Mouse (Mus musculus): ENCODE measurements around the gene Snrnp35.
A peak's percentile ranks its signal among the peaks of the same experiment; 100 is the strongest.
"Not testable (repeated sequence)": the region's sequence is repeated elsewhere in the genome, so short reads cannot be mapped to it uniquely, and the experiment has no call there.

Snrnp35 gene

DNA sequence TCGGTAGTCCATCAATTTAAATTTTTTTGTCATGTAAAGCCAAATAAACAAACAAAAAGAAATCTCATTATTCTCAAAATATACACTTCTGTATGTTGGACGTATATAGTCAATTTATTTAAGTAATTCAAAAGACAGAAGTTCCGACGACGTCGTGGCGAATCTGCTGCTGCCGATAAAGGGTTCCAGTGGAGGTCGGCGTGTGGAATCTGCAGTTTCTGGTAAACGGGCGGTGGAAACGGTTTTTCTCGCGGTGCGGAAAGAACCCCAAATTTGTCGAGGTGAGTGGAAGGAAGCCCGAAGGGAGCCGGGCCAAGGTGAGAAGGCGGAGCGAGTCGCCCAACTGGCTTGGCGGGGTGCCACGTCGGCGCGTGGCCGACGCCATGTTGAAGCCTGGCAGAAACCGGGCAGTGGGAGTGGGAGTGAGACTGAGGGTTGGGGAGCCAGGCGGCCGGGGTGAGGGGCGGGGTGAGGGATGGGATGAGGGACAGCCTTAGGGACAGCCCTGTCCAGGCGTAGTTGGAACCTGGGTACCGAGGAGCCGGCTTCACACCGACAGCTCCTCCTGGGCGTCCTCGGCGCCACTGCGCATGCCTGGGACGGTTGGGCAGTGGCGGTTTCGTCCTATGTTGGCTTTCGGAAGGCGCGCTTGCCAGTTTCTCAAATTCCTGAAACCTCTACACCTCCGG is at the start of gene Snrnp35:
TSS of gene Snrnp35 (plus strand) at position 169 of the 689 bp plus-strand sequence.
- DNase-seq (ENCODE audit: extremely low read depth, low read depth, low spot score), result peak; percentile 45

DNA sequence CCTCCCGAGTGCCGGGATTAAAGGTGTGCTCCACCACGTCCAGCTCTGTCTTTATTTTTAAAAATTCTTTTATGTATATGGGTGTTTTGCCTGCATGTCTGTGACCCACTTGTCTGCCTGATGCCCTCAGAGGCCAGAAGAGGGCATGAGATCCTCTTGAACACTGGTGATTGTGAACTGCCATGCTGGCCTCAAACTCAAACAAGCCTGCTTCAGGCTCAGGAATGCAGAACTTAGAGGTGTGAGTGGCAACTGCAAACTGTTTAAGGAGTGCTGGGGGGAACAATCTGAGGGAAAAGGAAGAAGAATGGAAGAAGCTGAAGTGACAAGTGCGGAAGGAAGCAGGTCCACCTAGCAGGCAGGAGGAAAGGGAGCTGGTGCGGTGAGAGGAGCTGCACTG is 44.7 kb upstream of the Snrnp35 start:
- no peak for DNase-seq (ENCODE audit: extremely low read depth, low read depth, low spot score)

DNA sequence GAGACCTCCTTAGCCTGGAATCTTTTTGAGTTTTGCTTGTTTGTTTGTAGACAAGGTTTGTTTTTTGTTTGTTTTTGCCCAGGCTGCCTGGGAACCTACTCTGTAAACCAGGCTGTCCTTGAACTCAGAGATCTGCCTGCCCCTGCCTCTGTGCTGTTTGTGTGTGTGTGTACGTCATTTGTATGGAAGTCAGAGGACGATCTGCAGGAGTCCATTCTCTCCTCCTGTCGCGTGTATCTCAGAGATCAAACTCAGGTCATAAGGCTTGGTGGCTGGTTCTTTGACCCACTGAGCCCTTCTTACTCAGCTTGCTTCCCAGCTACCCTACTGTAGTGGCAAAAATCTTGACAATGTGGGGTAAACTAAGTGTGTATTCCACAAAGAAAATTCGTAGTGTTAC is 44.2 kb upstream of the Snrnp35 start:
- DNase-seq (ENCODE audit: extremely low read depth, low read depth, low spot score), result no peak

DNA sequence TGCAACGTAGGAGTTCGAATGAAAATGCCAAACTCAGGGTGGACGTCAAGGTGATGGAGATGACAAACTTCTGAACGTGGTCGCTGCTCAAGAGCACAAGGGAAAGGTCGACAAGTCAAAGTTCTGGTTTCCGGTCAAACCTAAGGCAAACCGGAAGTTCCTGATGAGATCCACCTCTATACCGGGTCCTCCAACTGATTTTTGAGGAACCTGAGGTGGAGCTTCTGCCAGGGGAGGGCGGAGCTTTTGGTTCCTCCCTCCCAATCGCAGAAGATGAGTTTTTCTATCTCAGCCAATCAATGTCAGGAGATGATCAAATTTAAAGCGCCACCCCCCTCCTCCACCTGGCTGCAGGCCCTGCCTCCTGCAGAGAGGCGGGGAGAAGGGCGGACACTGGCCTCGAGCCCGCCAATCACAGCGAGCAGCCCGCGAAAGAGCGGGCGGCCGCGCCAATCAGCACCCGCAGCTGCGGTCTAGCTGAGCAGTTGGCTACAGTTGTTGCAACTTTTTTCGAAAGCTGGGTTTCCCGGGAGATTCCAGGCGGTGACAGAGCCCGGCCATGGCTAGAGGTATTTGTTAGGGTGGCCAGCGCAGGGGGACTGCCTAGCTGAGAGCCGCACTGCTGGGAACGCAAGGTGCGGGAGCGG is 43.4 kb upstream of the Snrnp35 start, which contains the start of gene Kmt5a:
TSS of gene Kmt5a (plus strand) at position 484 of the 647 bp plus-strand sequence.
- peak; percentile 88 for DNase-seq (ENCODE audit: extremely low read depth, low read depth, low spot score)

DNA sequence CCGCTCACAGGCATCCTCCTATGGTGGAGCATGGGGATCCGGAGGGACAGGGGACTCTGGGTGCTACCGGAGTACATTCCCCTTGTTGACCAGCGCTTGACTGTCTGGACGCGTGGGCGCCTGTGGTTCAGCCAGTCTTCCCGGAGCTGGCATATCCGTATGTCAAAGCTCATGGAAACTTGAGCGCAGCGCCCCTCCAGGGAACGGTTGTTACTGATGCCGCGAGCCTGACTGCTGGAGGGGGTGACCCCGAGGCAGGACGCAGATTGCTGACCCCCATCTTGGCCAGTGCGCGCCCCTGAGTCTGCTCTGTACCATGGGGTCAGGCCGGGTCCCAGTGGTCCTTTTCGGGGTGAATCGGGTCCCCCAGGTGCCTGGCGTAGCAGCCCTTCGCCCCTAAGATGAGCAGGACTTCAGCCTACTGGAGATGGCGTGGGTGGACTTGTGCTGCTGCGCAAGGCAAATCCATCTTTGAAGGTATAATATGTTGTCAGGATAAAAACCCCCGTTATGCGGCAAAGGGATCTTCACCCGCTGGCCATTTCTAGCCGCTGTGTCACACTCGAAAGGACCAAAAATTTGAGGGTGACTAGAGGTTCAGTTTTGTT is 42.7 kb upstream of the Snrnp35 start:
- no peak for DNase-seq (ENCODE audit: extremely low read depth, low read depth, low spot score)

DNA sequence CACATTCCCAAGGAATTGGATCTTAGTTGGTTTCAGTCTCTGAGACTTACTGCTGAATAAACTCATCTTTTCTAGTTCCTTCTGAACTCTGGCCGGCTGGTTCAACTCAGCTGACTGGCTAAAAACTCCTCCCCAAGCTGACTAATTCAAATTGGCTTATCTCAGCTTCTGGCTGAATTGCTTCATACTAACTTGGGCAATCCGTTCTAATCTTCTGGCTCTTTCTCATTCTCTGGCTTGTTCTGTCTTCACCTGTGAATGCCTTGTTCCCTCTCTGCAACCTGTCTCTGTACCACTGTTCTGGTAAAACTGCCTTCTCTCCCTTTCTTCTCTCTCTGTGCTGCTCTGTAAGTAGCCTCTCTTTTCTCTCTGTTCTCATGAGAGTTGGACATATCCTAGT is 40.3 kb upstream of the Snrnp35 start:
- no peak for DNase-seq (ENCODE audit: extremely low read depth, low read depth, low spot score)

DNA sequence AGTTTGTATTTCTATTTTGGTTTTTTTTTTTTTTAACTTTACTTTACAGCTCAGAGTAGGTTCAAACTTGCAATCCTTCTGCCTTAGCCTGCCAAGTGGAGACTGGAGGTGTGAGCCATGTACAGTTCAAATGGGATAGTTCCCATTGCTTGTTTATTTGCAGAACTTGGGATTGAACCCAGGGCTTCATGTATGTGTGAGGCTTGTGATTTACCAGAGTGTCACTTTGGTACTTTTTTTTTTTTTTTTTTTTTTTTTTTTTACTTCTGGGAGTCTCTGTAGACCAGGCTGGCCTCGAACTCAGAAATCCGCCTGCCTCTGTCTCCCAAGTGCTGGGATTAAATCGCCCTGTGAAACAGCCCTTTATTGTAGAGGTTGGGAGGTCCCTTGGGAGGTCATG is 38.7 kb upstream of the Snrnp35 start:
- no peak for DNase-seq (ENCODE audit: extremely low read depth, low read depth, low spot score)

DNA sequence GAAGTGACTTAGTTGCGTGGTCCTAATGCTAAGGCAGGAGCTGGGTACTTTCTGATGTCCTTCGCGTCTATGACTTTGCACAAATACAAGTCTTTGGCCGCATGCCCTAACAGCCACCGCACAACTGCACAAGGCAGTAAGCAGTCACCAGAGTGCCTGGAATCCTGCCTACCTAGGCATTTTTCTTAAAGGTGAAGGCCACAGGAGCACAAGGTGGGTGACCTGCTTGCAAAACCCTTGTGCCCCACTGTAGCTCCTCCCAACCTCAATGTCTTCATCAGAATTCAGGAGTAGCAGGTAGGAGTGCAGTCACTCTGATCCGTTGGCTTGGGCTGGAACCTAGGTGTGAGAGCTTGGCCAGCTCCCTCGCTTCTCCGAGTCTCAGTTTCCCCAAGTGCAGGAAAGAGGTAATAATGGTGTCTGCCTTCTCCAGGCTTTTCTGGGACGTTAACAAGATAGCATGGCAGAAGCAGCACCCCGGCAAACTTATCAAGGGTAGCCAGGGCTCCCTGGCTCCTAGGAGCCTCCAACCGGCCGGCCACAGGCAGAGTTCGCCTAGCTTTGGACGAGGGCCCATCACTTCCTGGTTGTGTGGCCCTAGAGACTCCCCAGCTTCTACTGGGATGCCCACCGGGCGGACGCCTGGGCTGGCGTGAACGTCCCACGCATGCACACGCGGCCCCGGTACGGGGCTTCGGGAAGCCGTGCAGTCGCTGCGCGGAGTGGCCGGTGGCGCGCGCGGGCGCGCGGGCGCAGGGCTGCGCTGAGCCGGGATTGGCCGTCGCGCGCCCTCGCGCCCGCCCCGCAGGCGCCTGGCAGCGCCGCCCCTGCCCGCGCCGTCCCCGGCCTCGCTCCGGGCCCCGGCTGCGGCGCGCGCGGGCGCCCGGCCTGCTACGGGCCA is 38.0 kb upstream of the Snrnp35 start:
- DNase-seq (ENCODE audit: extremely low read depth, low read depth, low spot score), result no peak

DNA sequence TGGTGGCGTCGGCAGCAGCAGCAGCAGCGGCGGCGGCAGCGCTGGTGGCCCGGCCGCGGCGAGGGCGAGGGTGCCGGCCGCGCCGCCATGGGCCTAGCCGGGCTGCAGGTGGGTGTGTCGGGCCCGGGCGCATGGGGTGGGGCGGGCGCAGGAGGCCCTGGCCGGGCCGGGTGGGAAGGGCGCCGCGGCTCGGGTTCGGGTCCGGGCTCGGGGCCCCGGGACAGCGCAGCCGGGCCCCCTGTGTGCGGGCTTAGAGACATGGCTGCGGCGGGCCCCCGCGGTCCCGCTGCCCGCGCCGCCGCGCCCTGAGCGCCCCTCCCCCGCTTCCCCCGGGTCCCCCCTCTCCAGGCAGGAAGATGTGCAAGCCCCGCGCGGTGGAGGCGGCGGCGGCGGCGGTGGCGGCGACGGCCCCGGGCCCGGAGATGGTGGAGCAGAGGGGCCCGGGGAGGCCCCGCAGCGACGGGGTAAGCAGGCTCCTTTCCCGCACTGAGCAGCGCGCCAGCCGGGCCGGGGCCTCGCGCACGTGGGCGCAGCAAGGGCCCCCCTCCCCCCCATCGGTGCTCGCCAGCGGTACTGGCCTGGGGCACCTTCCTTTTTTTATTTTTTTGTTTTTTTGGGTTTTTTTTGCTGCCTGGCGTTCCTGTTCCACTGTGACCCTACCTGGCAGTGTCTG is 37.2 kb upstream of the Snrnp35 start:
- no peak for DNase-seq (ENCODE audit: extremely low read depth, low read depth, low spot score)

DNA sequence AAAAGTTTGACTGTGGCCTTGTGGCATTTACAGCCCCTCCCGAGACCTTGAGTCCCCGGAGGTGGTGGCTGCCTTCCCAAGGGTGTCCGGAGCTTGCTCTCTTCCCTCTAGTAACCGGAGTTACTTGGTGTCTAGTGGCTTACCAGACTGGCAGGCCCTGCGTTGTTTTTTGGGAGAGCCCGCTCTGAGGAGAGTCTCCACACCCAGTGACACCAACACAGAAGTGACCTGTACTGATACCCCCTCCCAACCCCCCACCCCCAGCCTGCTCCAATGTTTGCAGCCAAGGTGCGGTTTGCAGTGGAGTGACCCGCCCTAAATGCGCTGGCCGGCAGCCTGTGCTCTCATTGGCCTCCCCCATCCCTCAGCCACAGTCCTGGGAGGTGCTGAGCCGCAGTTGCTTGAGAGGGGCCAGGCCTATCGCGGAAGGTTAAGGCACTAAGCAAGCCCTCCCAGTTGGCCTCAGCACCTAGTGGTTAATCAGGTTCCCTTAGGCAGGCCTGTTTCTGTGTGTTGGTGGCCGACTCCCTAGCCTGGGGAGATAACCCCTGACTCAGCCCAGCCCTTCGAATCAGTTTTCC is 36.5 kb upstream of the Snrnp35 start:
- no peak for DNase-seq (ENCODE audit: extremely low read depth, low read depth, low spot score)

DNA sequence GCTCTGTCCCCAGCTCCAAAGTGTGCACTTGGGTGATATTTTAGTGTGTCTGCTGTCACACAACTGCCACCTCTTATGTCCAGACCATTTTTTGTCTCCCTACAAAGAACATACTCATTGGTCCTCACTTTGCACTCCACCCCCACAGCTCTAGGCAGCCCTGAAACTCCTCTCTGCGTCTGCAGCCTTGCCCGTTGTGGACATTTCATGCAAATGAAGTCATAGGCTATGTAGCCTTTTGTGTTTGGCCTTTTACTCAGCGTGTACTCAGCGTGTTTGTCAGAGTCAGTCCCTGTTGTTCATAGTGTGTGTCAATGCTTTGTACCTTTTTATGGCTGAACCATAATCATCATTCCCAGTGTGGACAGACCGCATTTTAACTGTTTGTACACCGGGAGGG is 33.4 kb upstream of the Snrnp35 start:
- no peak for DNase-seq (ENCODE audit: extremely low read depth, low read depth, low spot score)

DNA sequence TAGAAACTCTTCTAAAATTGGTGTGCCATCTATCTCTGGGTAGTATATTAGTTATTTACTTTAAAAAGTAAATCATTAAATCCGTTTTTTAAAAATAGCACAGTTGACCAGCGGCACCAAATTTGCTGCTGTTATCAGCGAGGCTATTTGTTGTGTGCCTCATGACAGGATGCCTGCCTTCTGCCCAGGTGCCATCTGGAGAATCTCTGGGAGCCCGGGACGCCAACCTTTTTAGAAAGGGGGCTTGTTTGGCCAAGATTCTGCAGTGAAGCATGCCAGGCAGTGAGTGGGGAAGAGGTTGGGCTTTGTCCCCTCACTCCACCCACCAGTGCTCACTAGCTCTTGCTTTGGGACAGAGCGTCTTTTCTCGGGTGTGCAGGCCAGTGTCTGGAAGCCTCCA is 32.9 kb upstream of the Snrnp35 start:
- DNase-seq (ENCODE audit: extremely low read depth, low read depth, low spot score), result no peak

DNA sequence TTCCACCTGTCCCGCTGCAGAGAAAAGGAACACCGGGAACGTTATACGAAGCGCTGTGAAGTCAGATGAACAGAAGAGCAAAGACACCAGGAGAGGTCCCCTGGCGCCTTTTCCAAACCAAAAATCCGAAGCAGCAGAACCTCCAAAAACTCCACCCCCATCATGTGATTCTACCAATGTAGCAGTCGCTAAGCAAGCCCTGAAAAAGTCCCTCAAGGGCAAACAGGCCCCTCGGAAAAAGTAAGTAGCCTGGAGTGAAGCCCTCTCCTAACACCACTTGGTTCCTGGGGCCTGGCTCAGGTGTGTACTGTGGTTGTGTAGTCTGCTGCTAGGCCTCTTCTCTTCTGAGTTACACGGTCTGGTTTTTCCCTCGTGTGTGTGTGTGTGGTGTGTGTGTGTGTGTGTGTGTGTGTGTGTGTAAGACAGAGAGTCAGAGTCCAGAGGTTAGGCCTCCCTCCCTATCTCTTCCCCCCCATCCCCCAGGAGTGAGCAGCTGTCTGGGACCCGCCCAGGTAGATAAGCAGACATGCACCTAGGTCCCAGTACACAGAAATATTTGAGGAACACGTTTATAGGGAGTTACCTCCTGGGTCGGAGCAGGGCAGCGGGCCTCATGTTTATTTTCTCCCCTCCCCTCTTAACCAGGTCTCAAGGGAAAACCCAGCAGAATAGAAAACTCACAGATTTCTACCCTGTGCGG is 32.1 kb upstream of the Snrnp35 start:
- no peak for DNase-seq (ENCODE audit: extremely low read depth, low read depth, low spot score)

DNA sequence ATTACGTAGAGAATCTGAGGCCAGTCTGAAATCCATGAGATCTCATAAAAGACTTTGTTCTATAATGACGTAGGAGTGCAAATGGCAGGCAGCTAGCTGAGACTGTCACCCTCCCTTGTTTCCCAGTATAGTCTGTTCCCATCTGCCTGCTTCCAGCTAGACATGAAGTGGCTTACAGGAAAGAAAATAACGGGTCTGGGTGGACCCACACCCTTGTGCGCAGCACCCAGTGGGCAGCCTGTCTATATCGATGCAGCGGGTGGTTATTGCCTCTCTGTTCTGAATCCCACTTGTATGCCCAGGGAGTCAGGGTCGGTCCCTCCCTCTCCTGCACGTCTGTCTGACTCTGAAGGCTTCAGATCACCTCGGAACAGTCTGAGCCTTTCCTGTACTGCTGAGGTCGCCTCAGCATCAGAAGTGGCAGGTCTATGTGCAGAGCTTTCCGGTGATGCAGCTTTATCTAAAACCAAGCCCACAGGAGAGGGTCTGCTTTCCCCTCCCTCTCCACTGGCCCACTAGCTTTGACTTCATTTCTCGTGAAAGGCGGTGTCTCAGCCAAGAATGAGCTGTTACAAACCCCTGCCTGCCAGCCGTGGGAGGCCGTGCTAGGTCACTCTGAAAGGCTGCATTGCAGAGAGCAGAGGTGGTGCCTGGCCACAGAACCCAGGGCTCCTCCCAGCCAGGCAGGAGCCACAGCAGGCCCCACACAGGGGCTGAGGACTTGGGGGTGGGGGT is 30.3 kb upstream of the Snrnp35 start:
- no peak for DNase-seq (ENCODE audit: extremely low read depth, low read depth, low spot score)

DNA sequence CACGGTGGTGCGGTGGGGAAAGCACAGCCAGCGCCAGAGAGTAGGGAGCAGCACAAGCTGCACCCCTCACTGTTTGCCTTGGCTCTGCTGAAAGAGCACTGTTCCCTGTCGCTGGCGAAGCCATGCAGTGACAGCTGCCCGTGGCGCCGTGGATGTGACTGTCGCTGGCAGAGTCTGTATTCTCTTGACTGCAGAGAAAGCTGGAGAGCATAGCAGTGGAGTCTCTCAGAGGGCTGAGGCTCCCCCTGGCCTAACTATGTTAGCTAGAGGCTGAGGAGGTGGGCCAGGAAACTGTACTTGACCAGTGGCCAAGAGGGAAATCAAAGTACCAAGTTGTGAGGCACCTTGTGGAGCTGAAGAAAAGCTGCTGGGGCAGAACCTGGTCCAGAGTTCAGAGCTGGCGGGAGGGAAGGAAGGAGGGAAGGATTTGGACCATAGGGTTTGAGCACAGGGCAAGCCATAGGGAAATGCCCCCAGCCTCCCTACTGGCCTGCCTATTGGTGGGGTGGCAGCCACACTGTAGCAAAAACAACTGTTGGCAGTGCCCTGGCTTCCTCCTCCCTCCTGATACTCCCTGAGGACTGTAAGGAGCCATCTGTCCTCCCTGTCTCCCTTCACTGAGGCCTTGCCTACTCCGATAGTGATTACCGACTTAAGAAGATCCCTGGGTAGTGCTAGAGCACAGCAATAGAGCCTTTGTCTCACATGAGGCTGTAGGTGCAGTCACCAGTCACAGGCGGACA is 29.4 kb upstream of the Snrnp35 start:
- DNase-seq (ENCODE audit: extremely low read depth, low read depth, low spot score), result no peak

DNA sequence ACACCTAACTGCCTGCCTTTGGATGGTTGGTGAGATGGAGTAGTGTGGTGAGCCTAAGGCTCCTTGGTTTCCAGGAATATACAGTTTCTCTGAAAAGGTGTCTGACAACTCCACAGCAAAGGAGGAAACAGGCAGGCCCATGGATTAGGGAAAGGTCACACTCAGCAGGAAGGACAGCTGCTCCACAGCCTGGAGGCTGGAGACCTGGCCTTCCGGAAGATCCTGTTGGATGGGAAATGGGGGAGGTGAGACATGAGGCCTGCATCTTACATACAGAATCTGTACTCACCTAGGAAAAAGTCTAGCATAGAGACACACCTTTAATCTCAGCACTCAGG is 28.9 kb upstream of the Snrnp35 start:
- no peak for DNase-seq (ENCODE audit: extremely low read depth, low read depth, low spot score)

DNA sequence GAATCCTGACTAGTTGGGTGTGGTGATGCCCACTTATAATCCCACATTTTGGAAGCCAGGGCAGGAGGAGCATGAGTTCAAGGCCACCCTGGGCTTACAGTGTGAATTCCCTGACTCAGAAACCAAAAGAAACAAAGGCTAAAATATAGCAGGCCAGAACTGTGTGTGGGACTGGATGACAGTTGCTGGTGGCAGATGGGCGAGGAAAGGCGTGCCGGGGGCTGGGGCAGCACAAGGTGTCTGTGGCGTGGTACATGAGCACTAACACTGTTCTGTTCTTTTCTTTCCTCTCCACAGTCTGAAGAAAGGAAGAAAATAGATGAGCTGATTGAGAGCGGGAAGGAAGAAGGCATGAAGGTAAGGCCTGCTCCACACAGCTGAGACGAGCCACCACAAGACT is 26.2 kb upstream of the Snrnp35 start:
- no peak for DNase-seq (ENCODE audit: extremely low read depth, low read depth, low spot score)

DNA sequence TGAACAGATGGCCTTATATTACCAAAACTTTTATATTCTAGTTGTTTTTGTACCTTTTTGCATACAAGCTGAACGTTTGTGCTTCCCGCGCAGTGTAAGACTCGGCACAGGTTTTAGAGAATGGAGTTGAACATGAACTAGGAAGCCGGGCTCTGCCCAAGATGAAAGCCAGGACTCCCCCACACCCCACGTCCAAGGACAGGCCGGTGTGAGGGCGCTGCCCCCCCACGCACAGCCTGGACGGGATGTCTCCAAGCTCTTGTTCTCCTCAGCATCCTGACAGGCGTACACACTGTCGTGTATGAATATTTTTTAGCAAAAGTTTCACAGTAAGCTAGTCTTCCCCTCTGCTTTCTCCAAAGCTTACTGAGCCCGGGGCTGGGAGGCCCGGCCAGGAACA is 22.0 kb upstream of the Snrnp35 start:
- DNase-seq (ENCODE audit: extremely low read depth, low read depth, low spot score), result not testable (repeated sequence)
